Mouse (Mus musculus) MEL (cell line): Measurements from ENCODE around the gene Csnk2a2.

Experiments used
- CTCF ChIP-seq, 3 experiments: IDR thresholded peaks in 2 of 3; conservative IDR thresholded peaks in 1 of 3; 2 replicates each; pipeline ENCODE4 v1.5.1; 2011 to 2012; ENCODE audit warnings: low read length in 3 of 3, low read depth in 2 of 3, mild to moderate bottlenecking in 2 of 3, improper control_type of control experiment in 1 of 3, inconsistent platforms in 1 of 3, mixed read lengths in 1 of 3, moderate library complexity in 1 of 3; ENCODE audit not compliant: control insufficient read depth in 1 of 3, insufficient read depth in 1 of 3, poor library complexity in 1 of 3, severe bottlenecking in 1 of 3
- E2F4 ChIP-seq: IDR thresholded peaks from 2 replicates; pipeline ENCODE4 v1.6.1; 2011; ENCODE audit warnings: low read depth, low read length, improper control_type of control experiment, borderline replicate concordance
- ETS1 ChIP-seq: IDR thresholded peaks from 2 replicates; pipeline ENCODE4 v1.6.1; 2012; ENCODE audit warnings: low read depth, mild to moderate bottlenecking, inconsistent platforms, low read length, improper control_type of control experiment, moderate library complexity
- HCFC1 ChIP-seq: IDR thresholded peaks from 2 replicates; pipeline ENCODE4 v1.6.1; 2012; ENCODE audit warnings: low read depth, mild to moderate bottlenecking, inconsistent platforms, low read length, improper control_type of control experiment, moderate library complexity
- JUND ChIP-seq: IDR thresholded peaks from 2 replicates; pipeline ENCODE4 v1.6.1; 2011; ENCODE audit warnings: low read depth, mild to moderate bottlenecking, improper control_type of control experiment, low read length
- MAX ChIP-seq: IDR thresholded peaks from 2 replicates; pipeline ENCODE4 v1.6.1; 2011; ENCODE audit warnings: low read length, improper control_type of control experiment
- MEF2A ChIP-seq: IDR thresholded peaks from 2 replicates; pipeline ENCODE4 v1.6.1; 2014; ENCODE audit warnings: low read depth, mild to moderate bottlenecking, inconsistent platforms, low read length, improper control_type of control experiment; ENCODE audit not compliant: poor library complexity, insufficient replicate concordance, severe bottlenecking; ENCODE audit errors: extremely low read depth
- MXI1 ChIP-seq: IDR thresholded peaks from 2 replicates; pipeline ENCODE4 v1.6.1; 2011; ENCODE audit warnings: mild to moderate bottlenecking, low read depth, low read length, improper control_type of control experiment
- MYC ChIP-seq: IDR thresholded peaks from 2 replicates; pipeline ENCODE4 v1.6.1; 2011; ENCODE audit warnings: low read depth, mild to moderate bottlenecking, low read length, improper control_type of control experiment, moderate library complexity
- POLR2A ChIP-seq, 2 experiments: IDR thresholded peaks; 2 replicates each; pipeline ENCODE4 v1.6.1; 2011 to 2012; ENCODE audit warnings: low read length in 2 of 2, mild to moderate bottlenecking in 2 of 2, control low read depth in 1 of 2, improper control_type of control experiment in 1 of 2, low read depth in 1 of 2, moderate library complexity in 1 of 2; ENCODE audit not compliant: control insufficient read depth in 1 of 2, insufficient read depth in 1 of 2, poor library complexity in 1 of 2
- POLR2AphosphoS2 ChIP-seq: IDR thresholded peaks from 2 replicates; pipeline ENCODE4 v1.6.1; 2011; ENCODE audit warnings: low read length, improper control_type of control experiment
- TBP ChIP-seq: IDR thresholded peaks from 2 replicates; pipeline ENCODE4 v1.8.0; 2011; ENCODE audit warnings: low read depth, low read length, improper control_type of control experiment
- TCF12 ChIP-seq: IDR thresholded peaks from 2 replicates; pipeline ENCODE4 v1.6.1; 2014; ENCODE audit warnings: low read depth, mild to moderate bottlenecking, inconsistent platforms, low read length, improper control_type of control experiment, moderate library complexity

- TF ChIP-seq MXI1 (no peak), ETS1 (no peak), E2F4 (no peak), MAX (no peak), POLR2A (IDR thresholded peaks at IDR 0.05; ENCODE audit: control insufficient read depth in 1 of 2, insufficient read depth in 1 of 2, low read depth in 1 of 2, low read length in 2 of 2, poor library complexity in 1 of 2) (no peak), JUND (no peak), TBP (no peak), HCFC1 (no peak), MEF2A (no peak), MYC (no peak), POLR2AphosphoS2 (no peak), CTCF (IDR thresholded peaks at IDR 0.05 in 2 of 3, conservative IDR thresholded peaks at IDR 0.05 in 1 of 3; ENCODE audit: control insufficient read depth in 1 of 3, insufficient read depth in 1 of 3, low read depth in 2 of 3, low read length in 3 of 3, poor library complexity in 1 of 3, severe bottlenecking in 1 of 3) (no peak), TCF12 (no peak)
Observed at GRCm38 (mm10) chr8:95504835-95505234, 15.0 kb upstream of the Csnk2a2 start.
